Mouse (Mus musculus) thymus, adult 2 months (tissue): ENCODE measurements around the gene Dpep3. TPM values are rescaled to one million over a fixed set of nuclear protein-coding genes. Genes with fewer than 3 reads are reported as not detected.

ENCODE experiments used
- DNase-seq: peaks from one replicate; pipeline ENCODE4 v3.0.0; 2021
- H3K27ac ChIP-seq: fragments of 200-500 bp; 2 replicates; pipeline ENCODE4 v1.5.1; 2012; ENCODE audit warnings: low read length, control low read depth; ENCODE audit not compliant: control insufficient read depth, insufficient read depth
- H3K27me3 ChIP-seq: fragments of 200-500 bp; 2 replicates; pipeline ENCODE4 v1.6.1; 2012; ENCODE audit warnings: mild to moderate bottlenecking, low read length, moderate library complexity, mixed read lengths; ENCODE audit not compliant: control insufficient read depth, insufficient read depth
- H3K36me3 ChIP-seq: fragments of 200-500 bp; 2 replicates; pipeline ENCODE4 v1.6.1; 2012; ENCODE audit warnings: mild to moderate bottlenecking, low read length, moderate library complexity; ENCODE audit not compliant: control insufficient read depth, insufficient read depth
- H3K4me1 ChIP-seq: fragments of 200-500 bp; replicated peaks from 2 replicates; pipeline ENCODE4 v1.6.1; 2012; ENCODE audit warnings: low read length; ENCODE audit not compliant: control insufficient read depth, insufficient read depth
- H3K4me3 ChIP-seq: fragments of 200-500 bp; 2 replicates; pipeline ENCODE4 v1.5.1; 2012; ENCODE audit warnings: mild to moderate bottlenecking, low read length, control low read depth, moderate library complexity; ENCODE audit not compliant: control insufficient read depth, insufficient read depth
- CTCF ChIP-seq: fragments of 200-500 bp; IDR thresholded peaks from 2 replicates; pipeline ENCODE4 v1.5.1; 2012; ENCODE audit warnings: mild to moderate bottlenecking, control low read depth, low read length, moderate library complexity, borderline replicate concordance; ENCODE audit not compliant: control insufficient read depth, poor library complexity, insufficient read depth; ENCODE audit errors: extremely low read depth
- POLR2A ChIP-seq: fragments of 200-500 bp; IDR thresholded peaks from 2 replicates; pipeline ENCODE4 v1.6.1; 2012; ENCODE audit warnings: mild to moderate bottlenecking, low read length, control low read depth, moderate library complexity; ENCODE audit not compliant: control insufficient read depth, poor library complexity, insufficient read depth; ENCODE audit errors: extremely low read depth
- WGBS: fragments of 180-500 bp; shearing (Covaris S2); methylation state at CpG from one replicate; pipeline ENCODE4 v1.1.7; 2018; 5-methylcytosine and 5-hydroxymethylcytosine counted together
- polyA plus RNA-seq: library from polyadenylated mRNA; depleted of rRNA; stranded (reverse); fragments of >200 nt; gene quantifications from 2 replicates; pipeline ENCODE4 v1.2.3, GENCODE M21; 2012

Dpep3 gene
- polyA plus RNA-seq, 1 experiment = 0.09 TPM

DNA sequence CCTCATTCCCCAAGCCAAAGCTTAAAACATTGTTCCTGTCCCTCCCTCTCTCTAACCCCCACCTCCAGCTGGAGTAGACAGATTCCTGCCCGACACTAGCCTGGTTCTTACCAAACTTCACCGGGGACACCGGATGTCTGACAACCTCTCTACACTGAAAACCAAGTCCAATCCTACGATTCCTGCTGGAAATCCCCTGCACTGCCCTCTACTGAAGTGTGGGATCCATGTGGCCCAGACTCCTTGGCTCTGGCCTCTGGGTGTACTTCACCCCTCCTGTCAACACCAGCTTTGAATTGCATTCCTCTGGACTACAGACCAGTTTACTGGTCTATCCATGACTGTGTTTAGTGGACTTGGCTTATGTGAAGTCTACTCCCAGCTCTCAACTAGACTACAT, 22.7 kb downstream of the Dpep3 start:
- TF ChIP-seq CTCF (no peak), POLR2A (no peak)
- H3K4me1 ChIP-seq = no peaks in the 10 kb centered on the region
- 85% methylated on average over 4 of the region's 4 CpGs for WGBS
- H3K36me3 ChIP-seq = peaks cover 4% of the 10 kb centered on the region; the same call in 1 of the 2 replicates
- DNase-seq = no peak
- H3K27me3 ChIP-seq = no peaks in the 10 kb centered on the region
- H3K27ac ChIP-seq = no peak overlapping the region
- H3K4me3 ChIP-seq = no peak overlapping the region

DNA sequence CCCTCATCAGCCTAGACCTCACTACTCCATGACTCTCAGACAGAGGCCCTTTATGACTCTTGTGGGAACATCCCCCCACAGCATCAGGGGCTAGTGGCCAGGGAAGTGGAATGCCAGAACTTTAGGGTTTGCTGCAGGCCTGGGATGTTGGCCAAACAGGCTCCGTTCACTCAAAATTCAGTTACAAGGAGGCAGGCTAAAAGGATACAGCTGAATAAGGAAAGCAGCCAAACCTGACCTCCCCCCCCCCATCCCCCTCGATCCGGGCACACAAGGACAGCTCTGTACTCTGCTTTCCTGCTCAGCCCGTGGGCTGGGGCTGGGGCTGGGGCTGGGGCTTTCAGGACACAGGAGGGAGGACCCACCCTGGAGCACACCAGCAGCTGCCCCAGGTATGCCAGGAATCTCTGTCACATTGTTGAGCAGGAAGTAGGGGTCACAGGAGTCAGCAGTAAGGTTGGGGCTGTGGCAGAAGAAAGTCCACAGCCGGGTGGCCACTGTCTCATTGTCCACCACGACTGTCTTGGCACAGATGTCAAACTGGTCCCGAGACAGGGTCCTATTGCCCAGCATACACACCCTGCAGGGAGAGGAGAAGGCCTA, 28.1 kb downstream of the Dpep3 start:
- no peak for DNase-seq
- Histone ChIP-seq H3K36me3 (peaks cover 15% of the 10 kb centered on the region), H3K27ac (no peak overlapping the region), H3K4me3 (no peak overlapping the region), H3K27me3 (no peaks in the 10 kb centered on the region), H3K4me1 (no peaks in the 10 kb centered on the region)
- no peak for TF ChIP-seq POLR2A
- no peak for TF ChIP-seq CTCF
- 87% methylated on average over 7 of the region's 7 CpGs for WGBS

DNA sequence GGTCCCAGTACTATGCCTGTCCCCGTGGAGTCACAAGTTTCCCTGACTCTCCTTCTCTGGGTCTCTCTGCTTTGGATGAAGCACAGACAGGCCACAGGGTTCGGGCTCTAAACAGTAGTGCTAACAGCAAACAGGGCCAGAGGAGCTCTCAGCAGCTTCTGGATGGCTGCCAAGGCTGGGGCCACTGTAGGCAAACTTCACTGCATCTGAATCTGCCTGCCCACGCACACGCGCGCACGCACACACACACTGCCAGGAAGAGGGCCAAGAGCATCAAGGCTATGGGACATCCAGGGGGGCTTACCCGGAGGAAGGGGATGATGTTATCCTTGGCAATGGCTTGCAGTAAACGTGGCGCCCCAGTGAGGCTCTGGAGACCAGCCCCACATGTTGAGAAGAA, 29.9 kb downstream of the Dpep3 start:
- Histone ChIP-seq H3K27ac (no peak overlapping the region), H3K27me3 (no peaks in the 10 kb centered on the region), H3K36me3 (peaks cover 23% of the 10 kb centered on the region), H3K4me1 (no peaks in the 10 kb centered on the region), H3K4me3 (no peak overlapping the region)
- DNase-seq = no peak
- WGBS = 88% methylated on average over 10 of the region's 10 CpGs
- TF ChIP-seq CTCF = no peak
- no peak for TF ChIP-seq POLR2A

DNA sequence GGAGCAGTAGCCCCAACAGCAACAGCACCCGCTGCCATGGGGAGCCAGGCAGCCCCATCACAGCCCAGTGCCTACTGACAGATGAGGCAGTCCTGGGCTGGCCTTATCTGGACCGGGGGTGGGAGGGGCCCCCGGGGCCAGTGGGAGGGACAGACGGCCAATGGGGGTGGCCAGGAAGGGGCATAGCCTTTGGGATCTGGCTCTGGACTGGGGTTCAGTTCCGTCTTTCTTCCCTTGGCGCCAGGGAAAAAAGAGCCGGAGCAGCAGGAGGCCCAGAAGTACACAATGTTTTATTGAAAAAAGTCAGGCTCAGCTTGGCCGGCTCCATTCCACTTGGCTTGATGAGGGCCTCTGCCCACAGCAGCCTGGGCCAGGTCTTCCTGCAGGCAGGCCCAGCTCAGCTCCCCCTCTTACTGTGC, 35.9 kb downstream of the Dpep3 start, which contains the start of gene Lcat:
Lcat (minus strand) TSS at position 62 of the 419 bp plus-strand sequence.
- DNase-seq = no peak
- H3K36me3 ChIP-seq = peaks cover 17% of the 10 kb centered on the region

DNA sequence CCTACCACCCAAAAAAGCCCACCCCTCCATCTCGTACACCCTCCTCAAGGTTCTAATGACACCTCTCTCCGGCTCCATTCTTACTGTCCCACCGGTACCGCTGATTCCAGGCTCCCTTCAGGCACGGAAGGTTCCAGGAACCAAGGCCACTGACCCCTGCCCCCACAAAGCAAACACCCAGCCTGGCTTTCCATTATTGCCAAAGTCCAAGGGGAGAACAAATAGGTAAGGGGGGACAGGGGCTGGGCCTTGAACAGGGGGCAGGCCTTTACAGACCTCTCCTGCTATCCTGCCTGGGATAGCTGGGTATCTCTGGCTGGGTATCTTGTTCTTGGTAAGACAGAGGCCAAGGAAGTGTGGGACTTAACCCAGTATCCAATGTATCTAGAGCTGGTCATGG, 36.7 kb downstream of the Dpep3 start:
- Histone ChIP-seq H3K27ac (no peak overlapping the region), H3K36me3 (peaks cover 14% of the 10 kb centered on the region), H3K4me3 (no peak overlapping the region), H3K4me1 (peaks cover 11% of the 10 kb centered on the region), H3K27me3 (no peaks in the 10 kb centered on the region)
- no peak for DNase-seq
- 98% methylated on average over 5 of the region's 5 CpGs for WGBS
- TF ChIP-seq CTCF (no peak), POLR2A (no peak)

More for the DNA sequence above, 35.9 kb downstream of the Dpep3 start, which contains the start of gene Lcat:
- H3K27me3 ChIP-seq = no peaks in the 10 kb centered on the region
- 95% methylated on average over 8 of the region's 8 CpGs for WGBS
- TF ChIP-seq CTCF (no peak), POLR2A (no peak)
- peaks cover 9% of the 10 kb centered on the region for H3K4me1 ChIP-seq
- no peak within 1 kb of the TSS for H3K27ac ChIP-seq
- no peak within 1 kb of the TSS for H3K4me3 ChIP-seq

DNA sequence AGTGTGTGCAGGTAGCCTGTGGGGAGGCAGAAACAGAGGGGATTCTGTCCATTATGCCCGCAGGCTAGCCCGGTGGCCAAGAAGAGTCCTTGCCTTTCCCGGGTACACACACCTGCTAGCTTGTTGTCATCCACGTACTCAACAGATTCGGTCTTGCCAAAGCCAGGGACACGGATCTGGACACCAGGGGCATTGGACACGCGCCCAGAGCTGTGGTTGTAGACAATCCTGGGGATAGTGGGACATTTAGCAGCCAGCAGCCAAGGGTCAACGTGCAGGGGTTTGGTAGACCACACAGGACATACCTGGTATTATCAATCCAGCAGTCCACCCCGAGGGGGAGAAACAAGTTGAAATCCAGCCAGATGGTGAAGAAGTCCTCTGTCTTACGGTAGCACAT, 37.2 kb downstream of the Dpep3 start:
- DNase-seq = no peak
- Histone ChIP-seq H3K27me3 (no peaks in the 10 kb centered on the region), H3K4me3 (no peak overlapping the region), H3K4me1 (peaks cover 11% of the 10 kb centered on the region), H3K27ac (no peak overlapping the region), H3K36me3 (peaks cover 12% of the 10 kb centered on the region)
- WGBS = 95% methylated on average over 11 of the region's 11 CpGs
- TF ChIP-seq POLR2A (no peak), CTCF (no peak)
